Mouse (Mus musculus): Measurements from ENCODE around the gene Gphn. TPM values are rescaled to one million over a fixed set of nuclear protein-coding genes. Genes with fewer than 3 reads are reported as not detected.
A peak's percentile ranks its signal among the peaks of the same experiment; 100 is the strongest.

The Gphn gene
- polyA plus RNA-seq, 1 experiment from 2014 or later: 6.3 TPM

GRCm38 (mm10) chr12:78659718-78660304 is 433.6 kb downstream of the Gphn start:
- Histone ChIP-seq H3K27me3 (ENCODE audit: control insufficient read depth, insufficient read depth, low read depth, low read length) (no peaks in the 10 kb centered on the region), H3K9ac (ENCODE audit: low read depth, low read length) (no peak overlapping the region), H3K4me1 (ENCODE audit: control insufficient read depth, low read depth, low read length) (no peaks in the 10 kb centered on the region), H3K9me3 (replicated peaks; ENCODE audit: control insufficient read depth, low read length) (no peaks in the 10 kb centered on the region), H3K4me2 (ENCODE audit: low read depth, low read length) (no peak overlapping the region), H3K27ac (ENCODE audit: low read length) (no peak overlapping the region), H3K4me3 (ENCODE audit: low read depth, low read length) (no peak overlapping the region), H3K36me3 (ENCODE audit: control insufficient read depth, insufficient read depth) (no peaks in the 10 kb centered on the region)
- WGBS (ENCODE audit: insufficient replicate concordance): 18% methylated on average over 2 of the region's 2 CpGs
- ATAC-seq (ENCODE audit: low read depth): 0 out of 2 replicates have a peak, but pooled peaks have one; percentile 21

DNA sequence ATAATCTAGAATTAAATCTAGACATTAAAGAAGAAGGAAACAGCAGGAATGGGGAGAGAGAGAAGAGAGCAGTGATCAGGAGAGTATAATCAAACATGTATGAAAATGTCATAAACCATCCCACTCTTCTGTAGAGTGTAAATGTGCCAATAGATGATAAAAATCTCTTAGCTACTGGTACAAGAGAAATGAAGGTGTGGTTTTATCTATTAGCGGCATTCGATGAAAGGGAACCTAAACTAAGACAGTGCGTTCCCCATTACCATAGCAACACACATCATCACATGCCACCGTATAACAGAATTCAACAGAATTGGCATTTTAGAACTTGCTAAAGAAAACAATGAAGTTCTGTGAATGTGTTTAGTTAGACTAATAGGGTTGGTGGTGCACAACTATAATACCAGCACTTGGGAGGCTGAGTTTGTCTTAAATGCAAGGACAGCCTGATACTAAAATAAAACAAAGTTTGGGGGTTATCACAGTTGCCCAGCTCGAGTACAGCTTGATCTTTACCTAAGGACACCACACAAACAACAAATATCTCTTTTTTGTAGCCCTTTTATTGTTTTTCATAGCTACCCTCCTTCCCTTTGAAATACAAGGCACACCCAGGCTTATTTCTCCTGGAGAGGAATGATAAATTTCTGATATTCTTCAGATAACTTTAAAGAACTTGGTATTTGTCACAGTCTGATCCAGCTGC is 452.1 kb downstream of the Gphn start:
- Histone ChIP-seq H3K36me3 (ENCODE audit: control insufficient read depth, insufficient read depth) (no peaks in the 10 kb centered on the region), H3K4me2 (ENCODE audit: low read depth, low read length) (no peak overlapping the region), H3K9ac (ENCODE audit: low read depth, low read length) (no peak overlapping the region), H3K4me1 (ENCODE audit: control insufficient read depth, low read depth, low read length) (no peaks in the 10 kb centered on the region), H3K9me3 (replicated peaks; ENCODE audit: control insufficient read depth, low read length) (no peaks in the 10 kb centered on the region), H3K4me3 (ENCODE audit: low read depth, low read length) (no peak overlapping the region), H3K27ac (ENCODE audit: low read length) (no peak overlapping the region), H3K27me3 (ENCODE audit: control insufficient read depth, insufficient read depth, low read depth, low read length) (no peaks in the 10 kb centered on the region)
- WGBS (ENCODE audit: insufficient replicate concordance): 44% methylated on average over 5 of the region's 5 CpGs
- ATAC-seq (ENCODE audit: low read depth): 0 out of 2 replicates have a peak, but pooled peaks have one; percentile 45

DNA sequence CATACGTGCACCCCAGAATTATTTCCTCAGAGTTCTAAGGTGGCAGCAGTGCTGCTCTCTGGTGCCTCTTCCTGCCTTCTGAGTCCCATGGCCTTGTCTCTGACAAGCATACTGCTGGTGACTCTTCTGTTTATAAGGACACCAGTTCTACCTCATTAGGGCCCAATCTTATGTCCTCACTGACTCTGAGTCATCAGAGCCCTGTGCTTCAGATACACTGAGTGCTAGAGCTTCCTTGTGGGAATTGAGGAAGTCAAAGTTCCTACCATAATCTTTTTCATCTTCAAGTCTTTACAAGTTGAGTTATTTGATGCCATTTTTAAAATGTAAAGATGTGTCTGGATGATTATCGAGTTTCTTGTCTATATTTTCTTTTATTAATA is 452.6 kb downstream of the Gphn start:
- no peaks in the 10 kb centered on the region for H3K9me3 ChIP-seq (replicated peaks; ENCODE audit: control insufficient read depth, low read length)
- H3K4me2 ChIP-seq (ENCODE audit: low read depth, low read length): no peak overlapping the region
- no peaks in the 10 kb centered on the region for H3K4me1 ChIP-seq (ENCODE audit: control insufficient read depth, low read depth, low read length)
- no peaks in the 10 kb centered on the region for H3K36me3 ChIP-seq (ENCODE audit: control insufficient read depth, insufficient read depth)
- no peak overlapping the region for H3K9ac ChIP-seq (ENCODE audit: low read depth, low read length)
- no peaks in the 10 kb centered on the region for H3K27me3 ChIP-seq (ENCODE audit: control insufficient read depth, insufficient read depth, low read depth, low read length)
- no peak overlapping the region for H3K4me3 ChIP-seq (ENCODE audit: low read depth, low read length)
- 62% methylated on average over 2 of the region's 2 CpGs for WGBS (ENCODE audit: insufficient replicate concordance)
- H3K27ac ChIP-seq (ENCODE audit: low read length): no peak overlapping the region
- ATAC-seq (ENCODE audit: low read depth): 0 out of 2 replicates have a peak, but pooled peaks have one; percentile 16

- H3K27me3 ChIP-seq (ENCODE audit: control insufficient read depth, insufficient read depth, low read depth, low read length): no peaks in the 10 kb centered on the region
- no peak overlapping the region for H3K27ac ChIP-seq (ENCODE audit: low read length)
- no peaks in the 10 kb centered on the region for H3K9me3 ChIP-seq (replicated peaks; ENCODE audit: control insufficient read depth, low read length)
- no peaks in the 10 kb centered on the region for H3K36me3 ChIP-seq (ENCODE audit: control insufficient read depth, insufficient read depth)
- H3K9ac ChIP-seq (ENCODE audit: low read depth, low read length): no peak overlapping the region
- H3K4me3 ChIP-seq (ENCODE audit: low read depth, low read length): no peak overlapping the region
- H3K4me2 ChIP-seq (ENCODE audit: low read depth, low read length): no peak overlapping the region
- H3K4me1 ChIP-seq (ENCODE audit: control insufficient read depth, low read depth, low read length): no peaks in the 10 kb centered on the region
- no peak for ATAC-seq (ENCODE audit: low read depth)
- 70% methylated on average over 2 of the region's 2 CpGs for WGBS (ENCODE audit: insufficient replicate concordance)
Measured at GRCm38 (mm10) chr12:78681048-78681447, 454.9 kb downstream of the Gphn start.

GRCm38 (mm10) chr12:78682279-78682678 is 456.1 kb downstream of the Gphn start:
- ATAC-seq (ENCODE audit: low read depth): no peak
- no peaks in the 10 kb centered on the region for H3K9me3 ChIP-seq (replicated peaks; ENCODE audit: control insufficient read depth, low read length)
- no peak overlapping the region for H3K9ac ChIP-seq (ENCODE audit: low read depth, low read length)
- H3K36me3 ChIP-seq (ENCODE audit: control insufficient read depth, insufficient read depth): no peaks in the 10 kb centered on the region
- no peaks in the 10 kb centered on the region for H3K27me3 ChIP-seq (ENCODE audit: control insufficient read depth, insufficient read depth, low read depth, low read length)
- H3K4me1 ChIP-seq (ENCODE audit: control insufficient read depth, low read depth, low read length): no peaks in the 10 kb centered on the region
- H3K4me2 ChIP-seq (ENCODE audit: low read depth, low read length): no peak overlapping the region
- 67% methylated on average over 4 of the region's 4 CpGs for WGBS (ENCODE audit: insufficient replicate concordance)
- no peak overlapping the region for H3K27ac ChIP-seq (ENCODE audit: low read length)
- H3K4me3 ChIP-seq (ENCODE audit: low read depth, low read length): no peak overlapping the region

DNA sequence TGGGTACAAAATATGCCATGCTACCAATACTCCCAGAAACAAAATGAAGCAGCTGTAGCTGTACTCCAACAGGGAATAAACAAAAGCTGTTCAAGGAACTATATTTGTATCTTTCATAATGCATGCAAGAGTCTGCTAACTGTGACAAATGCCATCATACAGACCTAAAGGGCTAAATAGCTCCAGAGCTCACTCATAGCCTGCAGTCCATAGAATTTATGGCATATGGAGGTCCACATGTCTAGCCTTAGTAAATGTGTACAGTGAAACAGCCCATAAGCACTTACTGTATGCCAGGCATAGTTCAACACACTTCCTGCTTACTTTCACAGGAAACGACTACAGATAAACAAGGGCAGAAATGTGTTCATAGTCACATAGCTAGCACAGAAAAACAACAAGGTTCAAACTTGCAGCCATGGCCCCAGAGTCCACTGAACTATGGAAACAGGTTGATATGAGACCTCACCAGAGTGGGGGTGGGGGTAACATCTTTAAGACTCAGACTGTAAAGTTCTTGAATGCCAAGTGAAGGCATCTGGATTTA is 459.6 kb downstream of the Gphn start:
- no peak overlapping the region for H3K4me3 ChIP-seq (ENCODE audit: low read depth, low read length)
- ATAC-seq (ENCODE audit: low read depth): no peak
- H3K4me2 ChIP-seq (ENCODE audit: low read depth, low read length): no peak overlapping the region
- no peaks in the 10 kb centered on the region for H3K4me1 ChIP-seq (ENCODE audit: control insufficient read depth, low read depth, low read length)
- no peaks in the 10 kb centered on the region for H3K27me3 ChIP-seq (ENCODE audit: control insufficient read depth, insufficient read depth, low read depth, low read length)
- no peaks in the 10 kb centered on the region for H3K36me3 ChIP-seq (ENCODE audit: control insufficient read depth, insufficient read depth)
- H3K27ac ChIP-seq (ENCODE audit: low read length): no peak overlapping the region
- 26% methylated on average over 1 of the region's 1 CpGs for WGBS (ENCODE audit: insufficient replicate concordance)
- H3K9ac ChIP-seq (ENCODE audit: low read depth, low read length): no peak overlapping the region
- no peaks in the 10 kb centered on the region for H3K9me3 ChIP-seq (replicated peaks; ENCODE audit: control insufficient read depth, low read length)

- Histone ChIP-seq H3K27me3 (ENCODE audit: control insufficient read depth, insufficient read depth, low read depth, low read length) (no peaks in the 10 kb centered on the region), H3K9me3 (replicated peaks; ENCODE audit: control insufficient read depth, low read length) (no peaks in the 10 kb centered on the region), H3K4me3 (ENCODE audit: low read depth, low read length) (no peak overlapping the region), H3K4me1 (ENCODE audit: control insufficient read depth, low read depth, low read length) (no peaks in the 10 kb centered on the region), H3K9ac (ENCODE audit: low read depth, low read length) (no peak overlapping the region), H3K36me3 (ENCODE audit: control insufficient read depth, insufficient read depth) (no peaks in the 10 kb centered on the region), H3K27ac (ENCODE audit: low read length) (no peak overlapping the region), H3K4me2 (ENCODE audit: low read depth, low read length) (no peak overlapping the region)
- no peak for ATAC-seq (ENCODE audit: low read depth)
- WGBS (ENCODE audit: insufficient replicate concordance): 71% methylated on average over 5 of the region's 5 CpGs
Measured at GRCm38 (mm10) chr12:78688876-78689275, 462.7 kb downstream of the Gphn start.

- WGBS (ENCODE audit: insufficient replicate concordance): 61% methylated on average over 1 of the region's 1 CpGs
- Histone ChIP-seq H3K9ac (ENCODE audit: low read depth, low read length) (no peak within 1 kb of the TSS), H3K4me1 (ENCODE audit: control insufficient read depth, low read depth, low read length) (no peaks in the 10 kb centered on the region), H3K4me3 (ENCODE audit: low read depth, low read length) (no peak within 1 kb of the TSS), H3K27me3 (ENCODE audit: control insufficient read depth, insufficient read depth, low read depth, low read length) (no peaks in the 10 kb centered on the region), H3K9me3 (replicated peaks; ENCODE audit: control insufficient read depth, low read length) (no peaks in the 10 kb centered on the region), H3K27ac (ENCODE audit: low read length) (no peak within 1 kb of the TSS), H3K4me2 (ENCODE audit: low read depth, low read length) (no peak within 1 kb of the TSS), H3K36me3 (ENCODE audit: control insufficient read depth, insufficient read depth) (no peaks in the 10 kb centered on the region)
- no peak for ATAC-seq (ENCODE audit: low read depth)
Measured at GRCm38 (mm10) chr12:78691325-78691724, 465.1 kb downstream of the Gphn start, which contains the start of gene Fam71d. TSS of gene Fam71d (plus strand) at chr12:78691535.

- 67% methylated on average over 2 of the region's 2 CpGs for WGBS (ENCODE audit: insufficient replicate concordance)
- no peaks in the 10 kb centered on the region for H3K9me3 ChIP-seq (replicated peaks; ENCODE audit: control insufficient read depth, low read length)
- H3K4me2 ChIP-seq (ENCODE audit: low read depth, low read length): no peak overlapping the region
- H3K27me3 ChIP-seq (ENCODE audit: control insufficient read depth, insufficient read depth, low read depth, low read length): no peaks in the 10 kb centered on the region
- no peaks in the 10 kb centered on the region for H3K36me3 ChIP-seq (ENCODE audit: control insufficient read depth, insufficient read depth)
- H3K9ac ChIP-seq (ENCODE audit: low read depth, low read length): no peak overlapping the region
- no peak overlapping the region for H3K27ac ChIP-seq (ENCODE audit: low read length)
- H3K4me1 ChIP-seq (ENCODE audit: control insufficient read depth, low read depth, low read length): no peaks in the 10 kb centered on the region
- ATAC-seq (ENCODE audit: low read depth): no peak
- H3K4me3 ChIP-seq (ENCODE audit: low read depth, low read length): no peak overlapping the region
Measured at GRCm38 (mm10) chr12:78693281-78693680, 467.1 kb downstream of the Gphn start.
